Mouse (Mus musculus): ENCODE data around the gene Vamp5. TPM values are rescaled to one million over a fixed set of nuclear protein-coding genes. Genes with fewer than 3 reads are reported as not detected.

The Vamp5 gene
- total and polyA plus RNA-seq, 3 experiments = 0.50 to 2.5 (median 0.90) TPM

GRCm38 (mm10) chr6:72399967-72400366 is 19.7 kb upstream of the Vamp5 start:
- dilution Hi-C loops (cut with MboI; ENCODE audit: extremely low pct_ligation_motif_present, extremely low pct_unique_long_range_greater_than_20kb, low sequenced_read_pairs) (no loop called here), in situ Hi-C loops (cut with MboI; ENCODE audit: low pct_ligation_motif_present, low pct_unique_long_range_greater_than_20kb, low sequenced_read_pairs) (loop anchor here (25.0 kb wide), 1 partner anchor 437 kb away; no protein-coding TSS in a partner anchor)
- H3K9ac ChIP-seq (ENCODE audit: insufficient read depth, low read depth) = no peak overlapping the region
- TF ChIP-seq NRF1 (IDR thresholded peaks at IDR 0.05; ENCODE audit: low read depth, low read length) (no peak), MAX (IDR thresholded peaks at IDR 0.05; ENCODE audit: low read length) (no peak), NELFE (IDR thresholded peaks at IDR 0.05; ENCODE audit: low read depth, low read length) (no peak), ZNF384 (IDR thresholded peaks at IDR 0.05; ENCODE audit: low read depth, low read length) (no peak), EP300 (IDR thresholded peaks at IDR 0.05; ENCODE audit: low read length) (no peak), RCOR1 (conservative IDR thresholded peaks at IDR 0.05; ENCODE audit: low read depth, low read length) (no peak), CHD1 (IDR thresholded peaks at IDR 0.05; ENCODE audit: low read depth, low read length) (no peak)
- no peak overlapping the region for H3K4me3 ChIP-seq (replicated peaks in 1 of 3; ENCODE audit: low read depth in 2 of 3, low read length in 2 of 3, poor library complexity in 1 of 3)
- H3K27me3 ChIP-seq (replicated peaks) = no peaks in the 10 kb centered on the region
- H3K9me3 ChIP-seq (replicated peaks; ENCODE audit: low read length) = no peaks in the 10 kb centered on the region
- H3K36me3 ChIP-seq (replicated peaks in 1 of 2; ENCODE audit: control insufficient read depth in 1 of 2, insufficient read depth in 1 of 2, low read length in 1 of 2) = no peaks in the 10 kb centered on the region
- no peak overlapping the region for H3K4me2 ChIP-seq (ENCODE audit: insufficient read depth, low read depth, poor library complexity, severe bottlenecking)
- peaks cover 0 to 2% of the 10 kb centered on the region in 2 experiments; a peak in 1 of 4 replicates for H3K4me1 ChIP-seq (ENCODE audit: control insufficient read depth in 1 of 2, insufficient read depth in 2 of 2)
- no peak overlapping the region for H3K27ac ChIP-seq (ENCODE audit: insufficient read depth, low read depth)
- H3K79me2 ChIP-seq (replicated peaks; ENCODE audit: control insufficient read depth, extremely low read depth, insufficient read depth, poor library complexity, severe bottlenecking) = no peaks in the 10 kb centered on the region
- no peak for DNase-seq (ENCODE audit: extremely low read depth)

- no peaks in the 10 kb centered on the region for H3K79me2 ChIP-seq (replicated peaks; ENCODE audit: control insufficient read depth, extremely low read depth, insufficient read depth, poor library complexity, severe bottlenecking)
- dilution Hi-C loops (cut with MboI; ENCODE audit: extremely low pct_ligation_motif_present, extremely low pct_unique_long_range_greater_than_20kb, low sequenced_read_pairs) = no loop called here
- no peak overlapping the region for H3K27ac ChIP-seq (ENCODE audit: insufficient read depth, low read depth)
- H3K9ac ChIP-seq (ENCODE audit: insufficient read depth, low read depth) = no peak overlapping the region
- H3K36me3 ChIP-seq (replicated peaks in 1 of 2; ENCODE audit: control insufficient read depth in 1 of 2, insufficient read depth in 1 of 2, low read length in 1 of 2) = no peaks in the 10 kb centered on the region
- no peak for DNase-seq (ENCODE audit: extremely low read depth)
- no peaks in the 10 kb centered on the region for H3K27me3 ChIP-seq (replicated peaks)
- H3K4me2 ChIP-seq (ENCODE audit: insufficient read depth, low read depth, poor library complexity, severe bottlenecking) = no peak overlapping the region
- in situ Hi-C loops (cut with MboI; ENCODE audit: low pct_ligation_motif_present, low pct_unique_long_range_greater_than_20kb, low sequenced_read_pairs) = no loop called here
- no peaks in the 10 kb centered on the region for H3K9me3 ChIP-seq (replicated peaks; ENCODE audit: low read length)
- H3K4me1 ChIP-seq (ENCODE audit: control insufficient read depth in 1 of 2, insufficient read depth in 2 of 2) = peaks cover 5 to 7% of the 10 kb centered on the region in 2 experiments; a peak in 3 of 4 replicates
- TF ChIP-seq E2F4 (IDR thresholded peaks at IDR 0.05; ENCODE audit: insufficient replicate concordance, low read depth, low read length) (no peak), ETS1 (conservative IDR thresholded peaks at IDR 0.05; ENCODE audit: low read depth, low read length) (no peak), JUN (IDR thresholded peaks at IDR 0.05; ENCODE audit: insufficient read depth, low read depth, low read length) (no peak), TBP (conservative IDR thresholded peaks at IDR 0.05; ENCODE audit: low read depth, low read length) (no peak), ZC3H11A (IDR thresholded peaks at IDR 0.05; ENCODE audit: low read depth, low read length) (no peak), KAT2A (IDR thresholded peaks at IDR 0.05; ENCODE audit: insufficient replicate concordance, low read length) (no peak), POLR2AphosphoS2 (IDR thresholded peaks at IDR 0.05; ENCODE audit: low read depth, low read length) (no peak), UBTF (IDR thresholded peaks at IDR 0.05; ENCODE audit: low read depth, low read length) (no peak), ELF1 (IDR thresholded peaks at IDR 0.05; ENCODE audit: low read depth, low read length) (no peak), SMC3 (IDR thresholded peaks at IDR 0.05; ENCODE audit: low read depth, low read length) (no peak), MEF2A (IDR thresholded peaks at IDR 0.05; ENCODE audit: borderline replicate concordance, low read depth, low read length) (no peak), MAFK (IDR thresholded peaks at IDR 0.05; ENCODE audit: insufficient replicate concordance, low read length) (no peak), HCFC1 (IDR thresholded peaks at IDR 0.05; ENCODE audit: low read depth, low read length) (no peak), ZNF384 (IDR thresholded peaks at IDR 0.05; ENCODE audit: low read depth, low read length) (no peak), ZMIZ1 (IDR thresholded peaks at IDR 0.05; ENCODE audit: low read depth, low read length) (no peak), TCF12 (IDR thresholded peaks at IDR 0.05; ENCODE audit: low read depth, low read length) (no peak), MYC (IDR thresholded peaks at IDR 0.05; ENCODE audit: low read depth, low read length) (no peak)
- H3K4me3 ChIP-seq (replicated peaks in 1 of 3; ENCODE audit: low read depth in 2 of 3, low read length in 2 of 3, poor library complexity in 1 of 3) = no peak overlapping the region
Observed at GRCm38 (mm10) chr6:72396837-72397251, 16.6 kb upstream of the Vamp5 start.
